Mouse (Mus musculus) cerebellum, postnatal 25 days (tissue): ENCODE measurements at regions not wholly inside any gene's neighbourhood (a gene's known extent, or its start where the extent isn't known, plus 50 kb on each side); places are given as distances from the start of the nearest gene placed in this dataset.

ENCODE experiments used
- DNase-seq, 2 experiments: peaks; one replicate each; pipeline ENCODE4 v3.0.0; 2021; ENCODE audit warnings: mixed read lengths in 2 of 2

DNA sequence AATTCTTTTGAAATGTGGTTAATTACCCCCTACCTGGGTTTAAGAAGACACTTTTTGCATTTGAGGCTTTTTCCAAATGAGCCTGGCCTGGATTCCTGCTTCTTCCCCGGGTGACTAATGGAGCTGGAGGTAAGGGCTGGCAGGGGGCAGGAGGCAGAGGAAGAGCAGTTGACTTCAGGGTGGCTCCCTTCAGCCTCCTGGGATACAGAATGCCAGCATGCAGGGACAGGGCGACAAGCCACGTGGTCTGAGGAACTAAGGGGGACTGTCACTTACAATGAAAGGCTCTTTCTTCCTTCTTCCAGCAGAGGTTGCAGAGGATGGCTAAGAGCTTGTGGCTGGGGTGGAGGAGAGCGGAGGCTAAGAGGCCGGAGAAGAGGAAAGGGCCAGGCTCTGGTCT, 234.8 kb upstream of the Rpl38 start:
- DNase-seq = no peak

DNA sequence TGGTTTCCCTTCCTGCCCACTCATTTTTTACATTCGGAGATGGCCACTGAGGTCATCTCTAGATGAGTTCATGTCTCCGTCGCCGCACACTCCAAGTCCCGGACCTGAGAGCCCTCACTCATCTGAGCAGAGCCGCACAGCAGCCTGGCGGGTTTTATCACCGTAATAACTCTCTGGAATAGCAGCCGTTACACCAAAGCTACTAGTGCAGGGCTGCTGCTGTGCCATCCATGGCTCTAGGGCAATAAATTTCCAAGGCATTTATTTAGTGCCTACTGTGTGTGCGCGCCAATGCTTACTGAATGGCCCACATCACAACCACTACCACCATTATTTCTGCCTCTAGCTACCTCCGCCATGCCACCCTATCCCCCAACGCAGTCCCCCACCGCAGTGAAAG, 242.9 kb upstream of the Rpl38 start:
- DNase-seq = no peak

DNA sequence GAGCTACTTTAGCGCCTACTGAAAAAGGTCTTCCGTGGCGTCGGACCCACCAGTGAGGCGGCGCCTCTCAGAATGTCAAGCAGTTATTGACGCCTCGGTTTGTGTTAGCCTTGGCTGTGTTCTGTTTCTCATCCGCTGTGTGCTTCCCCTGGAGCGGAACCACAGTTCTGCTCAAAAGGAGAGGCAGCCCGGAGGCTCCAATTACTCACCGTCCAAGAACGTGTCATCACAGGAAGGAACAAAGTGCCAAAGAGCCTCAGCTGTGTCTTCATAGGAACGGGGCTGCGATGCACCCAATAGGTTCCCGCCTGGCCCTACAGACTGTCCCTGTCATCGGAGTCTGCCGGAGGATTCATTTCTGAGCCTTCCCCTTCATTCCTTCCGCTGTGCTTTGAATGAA, 245.0 kb upstream of the Rpl38 start:
- DNase-seq = no peak

DNA sequence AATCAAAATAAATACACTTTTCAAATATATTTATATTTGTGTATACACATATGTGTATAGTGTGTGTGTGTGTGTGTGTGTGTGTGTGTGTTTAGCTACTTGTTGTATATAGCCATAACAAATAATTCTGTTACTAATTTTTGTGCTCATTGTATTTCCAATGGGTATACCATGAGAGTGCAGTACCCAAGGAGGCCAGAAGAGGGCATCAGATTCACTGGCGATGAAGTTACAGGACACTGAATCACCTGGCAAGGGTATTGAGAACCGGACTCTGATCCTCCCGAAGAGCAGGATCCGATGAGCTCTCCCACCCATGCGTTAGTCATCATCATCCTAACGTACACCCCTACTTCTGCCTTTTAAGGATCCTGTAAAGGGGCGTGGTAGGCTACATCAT, 249.3 kb upstream of the Rpl38 start:
- DNase-seq = no peak

DNA sequence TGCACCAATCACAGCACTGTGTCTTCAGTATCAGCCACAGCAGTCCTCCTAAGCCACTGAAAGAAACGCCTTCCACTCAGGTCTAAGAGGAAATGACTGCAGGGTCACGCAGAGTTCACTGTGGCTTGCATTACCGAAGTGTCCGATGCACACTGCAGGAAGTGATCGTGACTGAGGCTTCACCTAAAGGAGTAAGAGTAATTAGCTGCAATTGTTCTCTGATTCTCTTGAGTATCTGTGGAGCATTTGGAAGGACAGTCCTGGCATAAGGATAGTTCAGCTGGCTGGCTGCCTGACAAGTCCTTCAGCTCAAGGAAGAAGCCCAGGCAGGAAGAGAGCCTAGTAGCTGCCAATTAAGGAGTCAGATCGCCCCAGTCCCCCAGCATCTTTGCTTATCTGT, 252.2 kb upstream of the Rpl38 start:
- peak; percentile 29 to 57 for DNase-seq

DNA sequence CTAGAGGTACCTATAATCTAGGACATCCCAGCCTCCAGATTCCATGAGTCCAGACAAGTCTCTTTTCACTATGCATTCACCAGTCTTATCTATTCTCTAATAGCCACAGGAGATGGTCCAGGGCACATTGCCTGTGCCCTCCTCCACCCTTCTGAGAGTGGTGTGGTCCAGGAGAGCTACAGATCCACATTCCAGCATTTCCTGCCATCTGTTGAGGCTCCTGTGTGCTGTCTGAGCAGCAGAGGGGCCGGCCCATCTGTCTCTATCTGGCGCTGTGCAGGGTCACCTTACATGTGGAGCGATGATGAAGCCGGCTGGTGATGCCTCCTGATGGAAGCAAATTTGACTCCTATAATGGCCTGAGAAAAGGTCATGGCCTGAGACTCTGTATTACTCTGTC, 263.9 kb upstream of the Rpl38 start:
- peak; percentile 59 to 73 for DNase-seq

DNA sequence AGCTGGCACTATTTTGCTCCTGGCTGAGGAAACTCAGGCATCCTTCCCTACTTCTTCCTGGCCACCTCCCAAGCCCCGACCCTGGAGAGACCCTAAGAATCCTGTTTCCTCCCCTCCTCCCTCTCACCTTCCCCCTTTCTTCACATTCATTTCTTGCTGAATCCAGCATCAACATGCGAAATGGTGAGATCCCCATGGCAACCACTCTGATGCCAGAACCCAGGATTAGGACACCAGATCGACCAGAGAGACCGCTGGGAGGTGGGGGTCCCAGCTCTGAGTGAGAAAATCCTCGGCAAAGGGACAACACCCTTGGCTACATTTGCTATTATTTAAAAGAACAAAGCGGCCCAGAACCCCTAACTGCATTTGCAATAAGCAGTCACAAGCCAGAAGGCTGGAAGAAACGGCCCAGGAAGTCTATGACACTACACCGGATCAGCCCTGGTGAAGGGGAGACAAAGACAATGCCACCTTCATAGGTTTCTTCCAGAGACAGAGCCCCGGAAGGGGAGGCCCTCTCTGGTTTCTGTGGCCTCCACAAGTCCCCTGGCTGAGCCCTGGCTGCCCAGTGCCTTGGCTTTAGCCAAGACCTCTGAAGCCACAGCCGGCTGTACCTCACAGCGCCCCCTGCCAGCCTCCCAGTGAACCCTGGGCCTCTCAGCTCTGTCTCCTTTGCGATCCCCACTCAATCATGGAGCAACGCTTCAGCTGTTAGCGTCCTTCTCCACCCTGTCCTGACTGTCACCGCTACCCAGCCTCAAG, 265.6 kb upstream of the Rpl38 start:
- peak; percentile 40 to 65 for DNase-seq

DNA sequence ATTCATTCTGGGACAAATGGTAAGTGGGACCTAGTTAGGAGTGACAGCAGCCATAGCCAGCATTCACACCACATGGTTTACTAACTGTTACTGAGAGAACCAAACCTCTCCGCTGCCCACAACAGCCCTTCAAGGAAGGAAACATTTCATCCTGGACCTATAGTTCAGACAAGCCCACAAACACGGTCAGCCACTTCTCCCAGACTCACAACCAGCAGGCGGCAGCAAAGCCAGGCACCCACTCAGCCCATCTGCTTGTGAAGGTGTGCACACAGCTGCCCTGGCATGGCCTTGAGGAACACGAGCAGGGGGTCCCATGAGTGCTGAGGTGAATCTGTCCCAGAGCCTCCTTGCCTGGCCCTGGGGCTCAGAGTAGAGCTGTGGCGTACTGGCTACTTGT, 267.6 kb upstream of the Rpl38 start:
- DNase-seq = no peak

DNA sequence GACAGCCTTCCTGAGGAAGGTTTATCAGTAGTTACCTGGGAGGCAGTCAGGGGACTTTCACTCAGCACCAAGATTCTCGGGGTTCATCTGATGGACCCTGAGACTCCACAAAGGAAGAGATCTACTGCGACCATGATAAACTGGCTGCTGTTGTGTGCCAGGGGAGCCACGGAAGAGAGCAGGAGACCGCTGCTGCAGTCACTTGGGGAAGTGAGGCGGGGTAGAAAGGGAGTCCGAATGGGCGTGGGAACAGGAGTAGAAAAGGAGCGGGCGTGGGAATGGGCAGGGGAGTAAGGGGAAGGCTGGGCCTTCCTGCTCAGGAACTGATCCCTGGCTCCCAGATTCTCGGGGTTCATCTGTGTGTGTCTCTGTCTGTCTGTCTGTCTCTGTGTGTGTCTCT, 276.2 kb upstream of the Rpl38 start:
- no peak for DNase-seq

DNA sequence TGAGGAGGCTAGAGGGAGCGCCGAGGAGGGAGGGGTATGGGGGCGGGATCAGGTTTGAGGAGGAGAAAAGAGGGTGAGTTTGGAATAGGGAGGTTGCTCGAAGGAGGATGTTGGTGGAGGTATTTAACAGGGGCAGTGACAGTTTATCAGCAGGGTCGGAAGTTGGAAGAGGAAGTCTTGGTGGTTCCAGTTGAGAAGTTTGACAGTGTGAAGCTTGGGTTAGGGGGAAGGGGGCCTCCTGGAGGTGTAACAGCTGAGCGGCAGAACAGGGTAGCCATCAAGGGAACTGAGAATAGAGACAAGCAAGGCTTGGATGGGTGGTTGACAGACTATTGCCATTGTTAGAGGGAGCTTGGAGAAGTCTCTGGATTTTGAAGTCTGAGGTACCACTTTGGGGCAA, 276.8 kb upstream of the Rpl38 start:
- DNase-seq = no peak

DNA sequence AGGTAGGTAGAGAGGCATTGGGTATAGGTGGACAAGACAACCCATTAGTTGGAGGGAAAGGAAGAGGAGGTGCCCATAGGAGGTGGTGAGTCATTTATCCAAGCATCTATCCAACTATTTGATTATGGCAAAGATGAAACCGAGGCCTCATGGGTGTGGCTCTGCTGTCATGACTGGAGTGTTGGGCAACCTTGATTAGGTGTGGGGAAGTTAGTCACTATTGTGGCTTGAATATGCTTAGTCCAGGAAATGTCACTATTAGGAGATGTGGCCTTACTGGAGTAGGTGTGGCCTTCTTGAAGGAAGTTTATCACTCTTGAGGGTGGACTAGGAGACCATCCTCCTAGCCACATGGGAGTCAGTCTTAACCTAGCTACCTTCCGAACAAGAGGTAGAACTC, 281.2 kb upstream of the Rpl38 start:
- DNase-seq = no peak

DNA sequence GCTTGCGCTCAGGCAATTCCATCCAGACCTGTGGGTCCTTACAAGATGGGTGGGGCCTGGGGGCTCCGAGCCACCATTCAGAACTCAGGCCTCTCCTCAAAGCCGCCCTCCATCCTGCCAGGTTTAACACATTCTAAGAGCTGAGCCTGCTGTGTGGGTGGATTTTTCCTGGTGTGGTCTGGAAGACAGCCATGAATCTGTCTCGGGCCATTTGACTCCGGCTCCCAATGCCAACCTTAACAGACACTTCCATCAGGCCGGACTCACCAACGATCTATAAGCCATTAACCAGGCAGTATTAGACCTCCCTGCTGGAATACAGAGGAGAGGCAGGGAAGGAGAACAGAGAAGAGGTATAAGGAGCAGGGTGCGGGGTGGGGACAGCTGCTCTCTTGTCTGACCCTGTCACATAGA, 288.9 kb upstream of the Rpl38 start:
- peak; percentile 32 to 34 for DNase-seq

DNA sequence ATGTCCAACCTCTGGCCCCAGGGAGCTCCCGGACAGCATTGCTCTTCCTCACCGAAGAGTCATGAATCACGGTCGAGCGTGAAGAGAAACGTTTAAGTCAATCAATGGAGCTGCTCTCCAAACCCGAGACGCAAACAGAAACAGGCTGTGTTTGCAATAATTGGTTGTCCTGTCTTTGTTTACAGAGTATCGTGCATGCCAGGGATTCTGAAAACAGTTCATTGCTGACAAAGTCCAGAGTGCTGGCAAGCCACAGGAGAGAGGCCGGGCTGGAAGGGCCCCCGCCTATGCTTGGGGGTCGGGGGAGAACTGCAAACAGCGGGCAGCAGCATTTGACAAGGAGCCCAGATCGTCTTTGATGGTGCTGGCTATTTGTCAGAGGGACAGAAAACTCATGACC, 292.4 kb upstream of the Rpl38 start:
- no peak for DNase-seq

DNA sequence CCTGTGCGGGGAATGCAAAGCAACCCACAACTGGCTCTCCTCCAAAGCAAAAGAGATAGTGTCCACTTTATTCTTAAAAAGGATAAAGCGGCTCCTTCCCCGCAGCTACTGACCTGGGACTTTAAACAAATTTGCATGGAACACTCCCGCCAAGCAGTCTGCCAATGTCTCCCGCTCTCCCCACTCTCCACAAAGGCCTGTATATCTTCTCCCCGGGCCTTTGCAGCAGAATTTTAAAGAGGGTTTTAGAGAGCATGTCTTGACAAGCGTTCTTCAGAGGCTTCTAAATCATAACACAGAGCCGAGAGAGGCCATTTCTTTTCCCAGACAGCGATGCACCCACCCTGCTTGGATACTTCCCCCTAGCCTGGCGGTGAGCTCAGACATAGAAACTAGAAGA, 297.6 kb upstream of the Rpl38 start:
- DNase-seq = no peak

DNA sequence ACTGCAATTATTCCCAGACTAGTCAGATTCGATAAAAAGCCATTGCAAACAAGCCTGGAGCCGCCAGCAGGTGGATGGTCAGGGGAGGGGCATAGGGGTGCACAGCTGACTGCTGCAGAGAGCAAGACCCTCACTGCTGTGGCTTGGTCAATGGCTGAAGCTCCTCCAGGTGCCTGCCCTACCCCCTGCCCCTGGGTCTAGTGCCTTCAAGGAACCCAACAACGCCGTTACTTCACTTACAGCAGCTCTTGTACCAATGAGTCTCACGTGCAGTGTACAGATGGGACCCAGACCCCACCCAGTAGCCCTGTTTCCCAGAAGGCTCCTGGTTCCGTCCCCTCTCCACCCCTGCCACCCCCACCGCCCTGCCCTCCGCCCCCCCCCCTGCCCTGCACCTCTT, 300.5 kb upstream of the Rpl38 start:
- no peak for DNase-seq

DNA sequence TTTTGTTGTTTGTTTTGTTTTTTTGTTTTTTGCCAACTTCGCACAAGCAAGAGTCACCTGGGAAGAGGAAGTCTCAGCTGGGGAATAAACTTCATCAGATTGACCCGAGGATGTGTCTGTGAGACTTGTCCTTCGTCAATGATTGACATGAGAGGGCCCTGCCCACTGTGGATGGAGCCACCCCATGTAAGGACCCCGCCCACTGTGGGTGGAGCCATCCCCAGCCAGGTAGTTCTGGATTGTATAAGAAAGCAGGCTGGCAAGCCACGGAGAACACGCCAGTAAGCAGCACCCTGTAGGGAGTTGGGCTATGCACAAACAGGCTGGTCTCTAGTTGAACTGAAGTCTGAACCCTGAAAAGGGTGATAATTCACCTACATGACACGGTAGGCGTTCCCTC, 294.1 kb upstream of the Sdk2 start:
- no peak for DNase-seq

DNA sequence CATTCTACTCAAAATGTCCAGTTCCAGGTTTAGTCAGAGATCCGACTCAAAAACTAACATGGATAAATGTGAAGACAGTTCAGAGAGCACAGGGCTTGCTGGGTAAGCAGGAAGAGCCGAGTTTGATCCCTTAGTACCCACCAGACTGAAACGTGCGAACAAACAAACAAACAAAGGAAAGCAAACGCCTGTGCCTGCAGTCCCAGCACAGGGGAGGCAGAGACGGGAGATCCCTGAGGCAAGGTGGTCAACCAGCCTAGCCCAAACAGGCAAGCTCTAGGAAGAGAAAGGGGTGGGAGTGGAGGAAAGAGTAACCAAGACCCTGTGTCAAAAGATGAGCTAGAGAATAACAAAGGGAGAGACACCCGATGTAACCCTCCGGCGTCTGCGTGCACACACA, 293.5 kb upstream of the Sdk2 start:
- DNase-seq = no peak

DNA sequence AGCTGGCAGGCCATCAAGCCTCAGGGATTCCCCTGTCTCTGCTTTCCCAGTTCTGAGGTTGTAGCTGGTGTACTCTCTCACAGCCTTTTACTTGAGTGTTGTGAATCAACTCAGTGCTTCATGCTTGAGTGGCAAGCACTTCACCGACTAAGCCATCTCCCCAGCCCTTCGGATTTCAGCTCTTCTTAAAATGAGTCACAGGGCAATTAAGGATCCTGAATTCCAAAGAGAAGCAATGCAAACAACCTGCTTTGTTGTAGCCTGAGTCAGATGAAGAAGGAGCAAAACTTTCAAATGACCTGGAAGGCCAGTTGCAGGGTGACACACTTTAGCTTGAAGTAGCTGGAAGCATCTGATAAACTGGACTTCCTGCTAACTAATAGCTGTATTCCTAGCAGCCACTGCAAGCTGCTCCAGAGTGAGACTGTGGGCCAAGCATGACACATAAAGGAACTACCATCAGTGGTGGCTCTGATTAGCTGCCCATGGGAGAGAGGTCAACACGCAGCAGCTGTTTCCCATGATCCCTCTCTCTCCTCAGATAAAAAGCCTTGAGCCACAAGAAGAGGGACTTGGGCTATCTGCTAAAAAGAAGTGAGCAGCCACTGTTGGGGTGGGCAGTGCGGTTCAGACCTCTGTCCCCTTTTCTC, 285.4 kb upstream of the Sdk2 start:
- DNase-seq = no peak

DNA sequence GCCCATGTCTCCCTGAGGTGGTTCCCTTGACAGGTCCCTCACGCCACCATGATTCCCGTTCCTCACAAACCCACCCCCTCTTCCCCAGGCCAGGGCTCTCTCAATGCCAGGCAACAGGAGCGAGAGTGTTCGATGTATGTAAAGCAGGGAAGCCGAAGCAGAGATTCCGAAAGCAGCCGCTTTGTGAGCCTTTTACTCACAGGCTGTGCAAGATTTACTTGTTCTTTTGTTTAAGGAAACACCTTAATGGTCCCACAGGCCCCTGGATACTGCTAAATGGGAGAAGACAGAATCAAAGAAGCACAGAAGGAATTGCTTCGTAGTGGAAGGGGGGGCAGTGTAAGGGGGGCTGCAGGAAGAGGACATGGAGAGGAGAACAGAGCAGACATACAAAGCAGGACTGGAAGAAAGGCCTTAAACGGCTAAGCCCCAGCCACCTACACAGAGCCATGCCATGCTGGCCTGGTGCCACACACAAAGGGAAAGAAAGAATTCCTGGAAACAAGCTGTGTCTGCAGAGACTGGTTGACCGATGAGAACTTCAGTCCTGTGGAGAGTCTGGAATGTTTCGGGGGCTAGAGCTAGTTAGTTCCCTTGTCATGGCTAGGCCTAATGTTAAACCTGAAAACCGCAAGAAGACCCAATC, 270.1 kb upstream of the Sdk2 start:
- DNase-seq = peak; percentile 24 to 49

DNA sequence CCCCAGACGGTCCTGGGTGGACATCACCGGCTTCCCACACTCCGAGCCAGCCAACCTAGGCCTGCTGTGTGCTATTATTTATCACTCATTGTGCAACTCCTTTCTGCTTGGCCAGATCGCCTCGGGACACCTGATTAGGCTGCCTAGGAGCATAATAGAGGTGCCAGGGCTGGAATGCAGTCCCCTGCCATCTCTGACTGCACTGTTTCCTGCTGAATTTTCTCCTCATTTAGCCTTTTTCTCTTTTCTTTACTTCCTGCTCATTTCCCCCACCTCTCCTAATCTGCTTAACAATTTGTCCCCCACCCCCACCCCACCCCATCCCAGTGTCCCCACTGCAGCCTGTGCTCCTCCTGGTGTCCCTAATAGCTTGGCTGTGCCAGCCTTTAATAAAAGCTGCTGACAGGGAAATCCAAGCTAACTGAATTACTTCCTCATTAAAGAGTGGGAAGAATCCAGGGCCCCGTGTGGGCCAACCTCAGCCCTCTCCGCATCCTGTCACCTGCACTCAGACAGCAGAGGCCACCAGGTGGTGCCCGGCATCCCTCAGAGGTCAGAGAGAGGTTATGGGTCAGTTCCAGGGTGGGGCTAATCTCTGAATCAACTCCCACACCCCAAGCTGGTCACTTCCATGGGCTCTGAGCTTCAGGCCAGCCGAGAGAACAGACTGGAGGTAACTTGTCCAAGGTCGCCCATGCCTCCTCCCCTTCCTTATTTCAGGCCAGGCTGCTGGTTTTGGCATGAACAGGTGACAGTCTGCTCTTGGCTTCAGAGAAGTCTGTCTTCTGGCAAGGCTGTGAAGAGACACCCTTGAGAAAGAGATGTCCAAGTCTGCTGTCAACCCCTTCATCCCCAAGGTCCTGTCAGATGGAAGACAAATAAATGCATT, 269.3 kb upstream of the Sdk2 start:
- peak; percentile 45 to 52 for DNase-seq

DNA sequence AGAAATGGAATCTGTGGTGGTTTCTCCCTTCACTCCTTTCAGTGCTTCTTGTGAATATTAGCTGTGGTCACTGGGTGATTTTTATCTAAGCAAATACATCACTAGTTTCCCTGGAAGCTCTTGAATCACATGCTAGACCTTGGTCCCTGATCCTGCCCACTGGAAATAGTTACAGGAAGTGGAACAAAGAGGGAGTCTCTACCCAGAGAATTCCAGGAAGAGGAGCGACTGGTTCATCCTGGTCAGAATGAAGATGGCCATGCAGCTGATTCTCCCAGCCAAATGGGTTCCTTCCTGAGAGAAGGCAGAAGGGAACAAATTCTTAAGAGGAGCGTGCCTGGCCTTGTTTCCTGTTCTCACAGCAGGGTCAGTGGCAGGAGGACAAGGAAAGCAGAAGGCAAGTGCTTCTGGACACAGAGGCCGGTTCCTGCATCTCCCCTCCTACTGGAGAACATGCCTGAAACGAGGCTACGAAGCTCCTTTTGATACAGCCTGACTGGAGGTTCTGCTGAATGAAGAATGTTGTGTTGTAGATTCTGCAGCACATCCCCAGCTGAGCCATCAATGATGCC, 264.8 kb upstream of the Sdk2 start:
- peak; percentile 33 to 38 for DNase-seq

DNA sequence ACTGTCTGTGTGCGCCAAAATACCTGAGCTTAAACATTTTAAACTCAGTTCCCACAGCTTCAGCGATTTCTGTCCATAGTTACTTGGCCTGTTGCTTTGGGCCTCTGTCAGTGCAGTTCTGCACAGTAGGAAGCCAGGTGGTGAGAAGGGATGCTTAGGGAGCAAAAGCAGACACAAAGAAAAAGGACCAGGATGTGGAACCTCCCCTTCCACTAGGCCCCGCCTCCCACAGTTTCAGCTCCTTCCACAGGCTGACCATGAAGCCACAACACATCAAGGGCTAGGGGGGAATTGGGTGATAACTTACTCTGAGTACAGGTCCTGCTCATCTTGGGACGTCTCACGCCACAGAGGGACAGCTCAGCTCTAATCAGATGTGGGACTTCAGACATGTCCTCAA, 263.5 kb upstream of the Sdk2 start:
- no peak for DNase-seq

DNA sequence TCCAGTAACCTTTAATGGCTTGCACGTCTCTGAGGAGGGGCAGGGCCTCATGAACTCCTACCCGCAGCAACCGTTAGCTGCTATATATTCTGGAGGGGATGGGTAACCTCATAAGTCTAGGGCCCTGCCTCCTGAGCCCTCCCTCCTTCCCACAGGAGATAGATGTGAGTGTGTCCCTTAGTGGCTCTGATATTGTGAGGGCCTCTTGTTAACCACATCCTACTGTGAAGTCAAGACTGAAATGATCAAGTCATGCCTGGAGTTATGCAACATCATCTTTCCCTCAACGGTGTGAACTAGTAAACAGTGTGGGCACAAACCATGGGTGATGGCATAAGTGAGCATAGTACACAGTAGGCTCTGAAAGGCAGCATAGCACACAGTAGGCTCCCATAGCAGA, 255.8 kb upstream of the Sdk2 start:
- no peak for DNase-seq
